Mouse (Mus musculus) limb, embryonic 14.5 days (tissue): ENCODE data around the gene Ttc39d. TPM values are rescaled to one million over a fixed set of nuclear protein-coding genes. Genes with fewer than 3 reads are reported as not detected.
A peak's percentile ranks its signal among the peaks of the same experiment; 100 is the strongest.
"Not testable (repeated sequence)": the region's sequence is repeated elsewhere in the genome, so short reads cannot be mapped to it uniquely, and the experiment has no call there.

Experiments used
- ATAC-seq: fragments of 200-750 bp; cut with Nextera tagmentation; 2 replicates; pipeline ENCODE4 v1.8.0; 2017; ENCODE audit warnings: low read depth, moderate number of reproducible peaks, moderate TSS enrichment; ENCODE audit not compliant: low FRiP score
- DNase-seq: peaks from one replicate; pipeline ENCODE4 v3.0.0-alpha.2; 2015; ENCODE audit warnings: low spot score
- H3K27ac ChIP-seq: fragments of 300-500 bp; sonication (generic); replicated peaks from 2 replicates; pipeline ENCODE4 v1.5.1; 2014; ENCODE audit warnings: low read depth, mild to moderate bottlenecking, low read length, moderate library complexity, mixed read lengths
- H3K27me3 ChIP-seq: fragments of 300-500 bp; sonication (generic); 2 replicates; pipeline ENCODE4 v1.6.1; 2014; ENCODE audit warnings: low read length, mixed read lengths; ENCODE audit not compliant: control insufficient read depth, insufficient read depth
- H3K36me3 ChIP-seq: fragments of 300-500 bp; sonication (generic); 2 replicates; pipeline ENCODE4 v1.6.1; 2014; ENCODE audit warnings: mild to moderate bottlenecking, low read length, moderate library complexity, mixed read lengths; ENCODE audit not compliant: control insufficient read depth, insufficient read depth
- H3K4me1 ChIP-seq: fragments of 300-500 bp; sonication (generic); 2 replicates; pipeline ENCODE4 v1.6.1; 2014; ENCODE audit warnings: antibody characterized with exemption, low read length, mixed read lengths; ENCODE audit not compliant: control insufficient read depth, insufficient read depth
- H3K4me2 ChIP-seq: fragments of 300-500 bp; sonication (generic); replicated peaks from 2 replicates; pipeline ENCODE4 v1.6.1; 2014; ENCODE audit warnings: low read depth, mild to moderate bottlenecking, low read length, moderate library complexity; ENCODE audit not compliant: severe bottlenecking
- H3K4me3 ChIP-seq: fragments of 300-500 bp; sonication (generic); replicated peaks from 2 replicates; pipeline ENCODE4 v1.5.1; 2014; ENCODE audit warnings: low read length
- H3K9ac ChIP-seq: fragments of 300-500 bp; sonication (generic); 2 replicates; pipeline ENCODE4 v1.6.1; 2014; ENCODE audit warnings: mild to moderate bottlenecking, low read depth, low read length, moderate library complexity; ENCODE audit not compliant: severe bottlenecking
- H3K9me3 ChIP-seq: fragments of 300-500 bp; sonication (generic); 2 replicates; pipeline ENCODE4 v1.6.1; 2016; ENCODE audit warnings: low read length; ENCODE audit not compliant: control insufficient read depth
- POLR2A ChIP-seq: fragments of 200-500 bp; IDR thresholded peaks from 2 replicates; pipeline ENCODE4 v1.8.0; 2012; ENCODE audit warnings: inconsistent platforms, mild to moderate bottlenecking, moderate library complexity, borderline replicate concordance; ENCODE audit not compliant: insufficient read depth, insufficient read length; ENCODE audit errors: extremely low read depth
- WGBS: fragments of 180-500 bp; shearing (Covaris S2); extraction: QIAGEN DNeasy Blood & Tissue Kit; methylation state at CpG from one replicate; pipeline ENCODE4 v1.1.7; 2014; 5-methylcytosine and 5-hydroxymethylcytosine counted together
- polyA plus RNA-seq, 2 experiments: library from polyadenylated mRNA; depleted of rRNA in 1 of 2; stranded (reverse) in 1 of 2; unstranded in 1 of 2; fragments of >200 nt; fragmentation: Nextera tagmentation in 1 of 2; extraction: Ambion mirVana in 1 of 2; gene quantifications; 2 replicates each; pipeline versions ENCODE4 v1.2.1 to v1.2.3; 2012 to 2014

Gene Ttc39d
- polyA plus RNA-seq, 2 experiments = 0.11 TPM; not detected in 1

GRCm38 (mm10) chr17:80183615-80184014 is 23.6 kb upstream of the Ttc39d start:
- Histone ChIP-seq H3K4me2 (no peak overlapping the region), H3K36me3 (no peaks in the 10 kb centered on the region), H3K4me3 (no peak overlapping the region), H3K9ac (no peak overlapping the region), H3K9me3 (no peaks in the 10 kb centered on the region), H3K4me1 (no peaks in the 10 kb centered on the region), H3K27ac (no peak overlapping the region), H3K27me3 (no peaks in the 10 kb centered on the region)
- TF ChIP-seq POLR2A = no peak
- DNase-seq = no peak
- ATAC-seq = no peak
- 74% methylated on average over 10 of the region's 10 CpGs for WGBS

DNA sequence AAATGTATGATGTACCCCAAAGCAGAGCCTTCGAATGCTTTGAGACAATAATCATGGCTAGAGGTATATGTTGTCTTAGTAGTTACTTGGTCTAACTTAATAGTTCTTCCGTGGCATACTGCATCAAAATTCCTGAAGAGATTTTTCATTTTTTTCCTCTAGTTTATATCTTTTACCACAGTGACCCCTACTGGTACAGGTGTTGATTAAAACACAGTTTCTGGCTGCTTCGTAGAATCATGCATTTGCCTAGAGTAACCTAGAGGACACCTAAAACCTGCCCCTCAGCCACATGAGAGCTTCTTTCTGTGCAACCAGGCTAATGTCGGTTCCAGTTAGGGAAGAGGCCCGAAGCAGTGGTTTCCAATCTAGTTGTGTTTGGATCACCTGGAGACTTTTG is 14.2 kb upstream of the Ttc39d start:
- WGBS = 68% methylated on average over 5 of the region's 5 CpGs
- no peak for TF ChIP-seq POLR2A
- peaks cover 28% of the 10 kb centered on the region for H3K36me3 ChIP-seq

GRCm38 (mm10) chr17:80199160-80199778 is 8.0 kb upstream of the Ttc39d start:
- Histone ChIP-seq H3K36me3 (peaks cover 75% of the 10 kb centered on the region), H3K27me3 (no peaks in the 10 kb centered on the region), H3K9me3 (no peaks in the 10 kb centered on the region), H3K9ac (no peak overlapping the region), H3K4me2 (no peak overlapping the region), H3K4me3 (no peak overlapping the region), H3K4me1 (0 out of 2 replicates have a peak, but pooled peaks cover 4% of the 10 kb centered on the region), H3K27ac (no peak overlapping the region)
- ATAC-seq (no peak; the same call in 1 of the 2 replicates), DNase-seq (no peak)
- 95% methylated on average over 3 of the region's 3 CpGs for WGBS
- no peak for TF ChIP-seq POLR2A

More for the DNA sequence above, 14.2 kb upstream of the Ttc39d start:
- ATAC-seq = no peak
- Histone ChIP-seq H3K4me3 (no peak overlapping the region), H3K27ac (no peak overlapping the region), H3K4me1 (0 out of 2 replicates have a peak, but pooled peaks cover 3% of the 10 kb centered on the region), H3K9me3 (no peaks in the 10 kb centered on the region), H3K27me3 (no peaks in the 10 kb centered on the region), H3K4me2 (no peak overlapping the region), H3K9ac (no peak overlapping the region)
- DNase-seq = peak; percentile 49

DNA sequence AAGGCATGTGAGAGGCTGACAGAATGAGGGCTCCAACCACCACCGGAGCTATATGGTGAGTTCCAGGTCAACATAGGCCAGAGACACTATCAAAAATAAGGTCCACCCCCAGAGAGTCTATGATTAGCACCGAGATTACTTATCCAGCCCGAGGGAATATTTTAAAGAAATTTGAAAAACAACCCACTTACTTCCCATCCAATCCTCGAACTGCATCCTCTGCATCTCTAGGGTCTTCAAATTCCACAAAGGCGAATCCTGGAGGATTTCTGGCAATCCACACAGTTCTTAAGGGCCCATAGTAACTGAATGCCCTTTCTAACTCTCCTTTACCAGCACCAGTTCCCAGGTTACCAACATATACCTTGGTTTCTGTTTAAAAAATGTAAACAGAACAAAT is 1.6 kb upstream of the Ttc39d start:
- Histone ChIP-seq H3K4me3 (peak overlapping the region; percentile 89), H3K4me1 (peaks cover 12% of the 10 kb centered on the region), H3K9me3 (no peaks in the 10 kb centered on the region), H3K36me3 (peaks cover 43% of the 10 kb centered on the region), H3K9ac (peak overlapping the region; percentile 99), H3K4me2 (peak overlapping the region; percentile 62), H3K27ac (no peak overlapping the region), H3K27me3 (no peaks in the 10 kb centered on the region)
- no peak for DNase-seq
- 25% methylated on average over 5 of the region's 5 CpGs for WGBS
- TF ChIP-seq POLR2A = no peak
- no peak for ATAC-seq

DNA sequence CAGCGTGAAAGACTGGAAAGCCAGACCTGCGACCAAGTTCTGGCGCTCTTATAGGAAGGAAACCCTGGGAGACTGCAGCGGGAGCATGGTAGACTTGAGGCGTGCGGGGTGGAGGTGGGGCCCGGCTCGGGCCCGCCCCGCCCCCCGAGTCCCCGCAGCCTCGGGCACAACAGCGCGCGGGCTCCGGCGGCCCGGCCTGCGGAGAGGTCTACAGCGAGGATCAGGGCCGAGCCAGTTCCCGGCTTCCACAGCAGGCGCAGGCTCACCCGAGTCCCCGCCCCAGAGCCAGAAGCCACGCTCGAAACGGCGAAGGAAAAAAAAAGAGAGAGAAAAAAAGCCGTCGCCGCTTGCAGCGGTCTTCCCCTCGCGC is 974 bp upstream of the Ttc39d start:
- H3K4me2 ChIP-seq = peak overlapping the region; percentile 62
- H3K27ac ChIP-seq = peak overlapping the region; percentile 99
- peaks cover 39% of the 10 kb centered on the region for H3K36me3 ChIP-seq
- peaks cover 12% of the 10 kb centered on the region for H3K4me1 ChIP-seq
- WGBS = 0% methylated on average over 36 of the region's 36 CpGs
- no peaks in the 10 kb centered on the region for H3K9me3 ChIP-seq
- DNase-seq (peak; percentile 25), ATAC-seq (peak; percentile 8; the same call in 1 of the 2 replicates)
- H3K9ac ChIP-seq = peak overlapping the region; percentile 99
- H3K4me3 ChIP-seq = peak overlapping the region; percentile 89
- TF ChIP-seq POLR2A = no peak
- no peaks in the 10 kb centered on the region for H3K27me3 ChIP-seq

GRCm38 (mm10) chr17:80213998-80214397 is 6.7 kb downstream of the Ttc39d start:
- DNase-seq, H3K27me3 ChIP-seq, H3K4me2 ChIP-seq, ATAC-seq, H3K9me3 ChIP-seq, H3K27ac ChIP-seq, H3K4me3 ChIP-seq, H3K36me3 ChIP-seq, H3K4me1 ChIP-seq, H3K9ac ChIP-seq: not testable (repeated sequence)
- WGBS = 91% methylated on average over 4 of the region's 4 CpGs
